Mouse (Mus musculus): Measurements from ENCODE around the gene Alk.

GRCm38 (mm10) chr17:72508678-72509394, 95.6 kb downstream of the Alk start:
- TF ChIP-seq EP300 (optimal IDR thresholded peaks at IDR 0.05): no peak
- no peak for TF ChIP-seq CTCF (IDR thresholded peaks at IDR 0.05; ENCODE audit: low read depth)
